Mouse (Mus musculus) kidney, postnatal 0 days (tissue): Measurements from ENCODE around the gene Gch1. TPM values are rescaled to one million over a fixed set of nuclear protein-coding genes. Genes with fewer than 3 reads are reported as not detected.

Experiments
- ATAC-seq: fragments of 200-750 bp; cut with Nextera tagmentation; replicated peaks from 2 replicates; pipeline ENCODE4 v1.8.0; 2017; ENCODE audit warnings: low read depth, moderate number of reproducible peaks, moderate TSS enrichment, moderate library complexity; ENCODE audit not compliant: low FRiP score
- DNase-seq: peaks from one replicate; pipeline ENCODE4 v3.0.0-alpha.2; 2016; ENCODE audit warnings: low spot score
- H3K27ac ChIP-seq: fragments of 300-500 bp; sonication (generic); 2 replicates; pipeline ENCODE4 v1.5.1; 2014; ENCODE audit warnings: mild to moderate bottlenecking
- H3K27me3 ChIP-seq: fragments of 300-500 bp; sonication (generic); 2 replicates; pipeline ENCODE4 v1.6.1; 2014; ENCODE audit warnings: low read length, mixed read lengths; ENCODE audit not compliant: insufficient read depth
- H3K36me3 ChIP-seq: fragments of 300-500 bp; sonication (generic); 2 replicates; pipeline ENCODE4 v1.6.1; 2014; ENCODE audit warnings: low read length, mixed read lengths; ENCODE audit not compliant: insufficient read depth
- H3K4me1 ChIP-seq: fragments of 300-500 bp; sonication (generic); replicated peaks from 2 replicates; pipeline ENCODE4 v1.6.1; 2014; ENCODE audit warnings: antibody characterized with exemption, low read length, mixed read lengths; ENCODE audit not compliant: insufficient read depth
- H3K4me2 ChIP-seq: fragments of 300-500 bp; sonication (generic); 2 replicates; pipeline ENCODE4 v1.6.1; 2014; ENCODE audit warnings: mild to moderate bottlenecking, low read length, moderate library complexity, mixed read lengths
- H3K4me3 ChIP-seq: fragments of 300-500 bp; sonication (generic); replicated peaks from 2 replicates; pipeline ENCODE4 v1.5.1; 2014; ENCODE audit warnings: low read depth, low read length
- H3K9ac ChIP-seq: fragments of 300-500 bp; sonication (generic); 2 replicates; pipeline ENCODE4 v1.6.1; 2014; ENCODE audit warnings: low read depth, low read length
- H3K9me3 ChIP-seq: fragments of 300-500 bp; sonication (generic); replicated peaks from 2 replicates; pipeline ENCODE4 v1.6.1; 2016; ENCODE audit warnings: low read length, inconsistent platforms, mixed read lengths
- CTCF ChIP-seq: IDR thresholded peaks from 2 replicates; pipeline ENCODE4 v1.5.1; 2016; ENCODE audit warnings: antibody characterized with exemption, low read depth, mild to moderate bottlenecking, moderate library complexity
- WGBS: fragments of 180-500 bp; shearing (Covaris S2); extraction: QIAGEN DNeasy Blood & Tissue Kit; methylation state at CpG from one replicate; pipeline ENCODE4 v1.1.7; 2014; 5-methylcytosine and 5-hydroxymethylcytosine counted together
- polyA plus RNA-seq: library from polyadenylated mRNA; unstranded; fragments of >200 nt; fragmentation: Nextera tagmentation; extraction: Ambion mirVana; gene quantifications from 2 replicates; pipeline ENCODE4 v1.2.1, GENCODE M21; 2015

The Gch1 gene
- polyA plus RNA-seq, 1 experiment from 2014 or later: 2.2 TPM

DNA sequence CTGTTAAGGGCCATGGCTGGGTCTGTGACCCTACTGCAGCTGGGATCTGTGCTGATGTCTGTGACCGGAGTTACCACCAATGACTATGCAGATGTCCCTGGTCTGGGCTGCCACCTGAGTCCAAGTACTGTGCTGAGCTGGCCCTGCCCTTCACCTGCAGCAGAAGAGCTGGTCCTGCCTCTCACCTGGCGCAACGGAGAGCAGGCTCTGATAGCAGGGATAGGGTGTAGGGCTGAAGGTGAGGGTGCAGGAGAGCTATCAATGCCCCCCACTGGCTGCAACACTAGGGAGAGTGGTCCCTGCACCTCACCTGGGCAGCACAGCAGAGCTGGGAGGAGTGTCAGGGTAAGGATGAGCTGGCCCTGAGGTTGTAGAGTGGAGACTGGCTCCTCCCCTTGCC, 17.4 kb upstream of the Gch1 start:
- Histone ChIP-seq H3K9ac (no peak overlapping the region), H3K4me3 (no peak overlapping the region)

DNA sequence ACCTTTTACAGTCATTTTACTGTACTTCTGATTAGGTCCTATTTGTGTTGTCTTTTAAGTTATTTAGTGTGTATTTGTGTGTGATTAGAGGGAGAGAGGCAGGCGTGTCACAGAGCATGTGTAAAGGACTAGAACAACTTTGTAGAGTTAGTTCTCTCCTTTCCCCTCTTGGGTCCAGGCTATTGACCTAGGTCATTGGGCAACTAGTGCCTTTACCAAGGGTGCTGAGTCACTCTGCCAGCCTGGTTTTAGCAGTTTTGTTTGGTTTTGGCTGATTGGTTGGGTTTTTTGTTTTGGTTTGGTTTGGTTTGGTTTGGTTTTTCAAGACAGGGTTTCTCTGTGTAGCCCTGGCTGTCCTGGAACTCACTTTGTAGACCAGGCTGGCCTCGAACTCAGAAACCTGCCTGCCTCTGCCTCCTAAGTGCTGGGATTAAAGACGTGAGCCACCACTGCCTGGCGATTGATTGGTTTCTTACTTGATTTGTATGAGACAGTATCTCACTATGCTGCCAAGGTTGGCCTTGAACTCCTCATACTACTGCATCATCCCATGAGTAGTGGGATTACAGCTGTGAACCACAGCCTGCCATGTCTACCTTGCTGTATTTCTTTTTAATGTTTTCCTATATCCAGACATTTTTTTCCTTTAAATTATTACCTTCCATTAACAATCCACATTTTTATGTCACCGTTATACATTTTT, 16.2 kb upstream of the Gch1 start:
- DNase-seq: no peak
- no peak for ATAC-seq
- Histone ChIP-seq H3K9ac (no peak overlapping the region), H3K4me3 (no peak overlapping the region), H3K36me3 (no peaks in the 10 kb centered on the region), H3K4me2 (no peak overlapping the region), H3K27ac (no peak overlapping the region), H3K9me3 (no peaks in the 10 kb centered on the region), H3K4me1 (no peaks in the 10 kb centered on the region), H3K27me3 (no peaks in the 10 kb centered on the region)
- no peak for TF ChIP-seq CTCF
- 92% methylated on average over 5 of the region's 5 CpGs for WGBS

More for the DNA sequence above, 17.4 kb upstream of the Gch1 start:
- ATAC-seq: no peak
- WGBS: 67% methylated on average over 3 of the region's 3 CpGs
- Histone ChIP-seq H3K9me3 (no peaks in the 10 kb centered on the region), H3K4me2 (no peak overlapping the region), H3K36me3 (no peaks in the 10 kb centered on the region), H3K27ac (no peak overlapping the region), H3K4me1 (no peaks in the 10 kb centered on the region), H3K27me3 (no peaks in the 10 kb centered on the region)
- DNase-seq: no peak
- no peak for TF ChIP-seq CTCF

DNA sequence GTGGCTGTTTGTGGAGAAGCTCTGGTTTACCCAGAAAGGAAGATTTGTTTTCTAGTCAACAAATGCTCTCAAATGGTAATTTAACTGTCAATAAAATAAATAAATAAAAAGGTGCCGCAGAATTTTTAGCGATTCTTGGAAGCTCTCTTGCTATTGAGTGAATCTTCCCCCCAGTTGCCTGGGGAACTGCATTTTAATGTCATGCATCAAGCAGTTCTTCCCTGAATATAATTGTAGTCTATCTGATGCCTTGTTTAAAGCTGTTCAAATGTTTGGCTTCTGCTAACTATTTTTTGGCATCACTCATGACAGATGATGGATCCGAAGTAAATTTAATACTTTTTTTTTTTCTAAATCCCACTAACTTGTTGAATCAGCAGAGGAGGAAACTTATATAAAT, 8.1 kb upstream of the Gch1 start:
- Histone ChIP-seq H3K9ac (no peak overlapping the region), H3K36me3 (no peaks in the 10 kb centered on the region), H3K4me1 (no peaks in the 10 kb centered on the region), H3K4me3 (no peak overlapping the region), H3K27me3 (no peaks in the 10 kb centered on the region), H3K27ac (no peak overlapping the region), H3K9me3 (no peaks in the 10 kb centered on the region), H3K4me2 (no peak overlapping the region)
- ATAC-seq (no peak), DNase-seq (no peak)
- 94% methylated on average over 3 of the region's 3 CpGs for WGBS
- no peak for TF ChIP-seq CTCF

DNA sequence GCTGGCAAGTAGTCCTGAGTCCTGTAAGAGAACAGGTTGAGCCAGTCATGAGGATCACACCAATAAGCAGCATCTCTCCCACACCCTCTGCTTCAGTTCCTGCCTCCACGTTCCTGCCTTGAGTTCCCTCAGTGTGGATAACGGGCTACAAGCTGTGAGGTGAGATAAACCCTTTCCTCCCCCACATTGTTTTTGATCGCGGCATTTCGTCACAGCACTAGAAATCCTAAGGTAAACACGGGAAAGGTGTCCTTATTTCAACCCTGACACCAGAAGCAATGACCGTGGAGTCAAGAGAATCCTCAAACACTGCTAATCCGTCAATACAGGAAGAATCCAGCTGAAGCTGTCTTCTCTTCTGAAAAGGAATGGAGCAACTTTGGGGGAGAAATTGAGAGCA, 7.5 kb upstream of the Gch1 start:
- 65% methylated on average over 8 of the region's 8 CpGs for WGBS
- Histone ChIP-seq H3K4me3 (no peak overlapping the region), H3K4me2 (no peak overlapping the region), H3K9me3 (no peaks in the 10 kb centered on the region), H3K27ac (no peak overlapping the region), H3K27me3 (no peaks in the 10 kb centered on the region), H3K9ac (no peak overlapping the region), H3K4me1 (no peaks in the 10 kb centered on the region), H3K36me3 (no peaks in the 10 kb centered on the region)
- TF ChIP-seq CTCF: no peak
- DNase-seq (no peak), ATAC-seq (no peak)

DNA sequence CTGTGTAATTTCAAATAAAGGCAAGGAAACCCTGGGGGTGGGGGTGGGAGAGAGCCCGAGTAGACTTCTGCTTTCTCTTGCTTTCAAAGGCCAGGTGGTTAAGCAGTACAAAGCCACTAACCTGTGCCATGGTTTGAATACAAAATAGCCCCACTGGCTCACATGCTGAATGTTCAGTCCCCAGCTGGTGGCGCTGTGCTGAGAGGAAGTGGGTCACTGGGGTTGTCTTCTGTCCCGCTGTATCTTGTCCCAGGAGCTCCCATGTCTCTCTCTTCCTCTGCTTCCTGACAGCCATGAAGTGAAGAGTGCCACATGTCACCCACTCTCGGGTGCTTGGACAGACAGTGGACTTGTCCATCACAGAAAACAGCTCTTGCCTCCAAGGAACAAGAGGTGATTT, 4.9 kb upstream of the Gch1 start:
- 32% methylated on average over 4 of the region's 4 CpGs for WGBS
- Histone ChIP-seq H3K4me1 (no peaks in the 10 kb centered on the region), H3K4me2 (no peak overlapping the region), H3K9ac (no peak overlapping the region), H3K36me3 (no peaks in the 10 kb centered on the region), H3K27me3 (no peaks in the 10 kb centered on the region), H3K27ac (no peak overlapping the region), H3K9me3 (no peaks in the 10 kb centered on the region), H3K4me3 (no peak overlapping the region)
- no peak for DNase-seq
- ATAC-seq: no peak
- peak; percentile 14; the same call in 1 of the 2 replicates for TF ChIP-seq CTCF

DNA sequence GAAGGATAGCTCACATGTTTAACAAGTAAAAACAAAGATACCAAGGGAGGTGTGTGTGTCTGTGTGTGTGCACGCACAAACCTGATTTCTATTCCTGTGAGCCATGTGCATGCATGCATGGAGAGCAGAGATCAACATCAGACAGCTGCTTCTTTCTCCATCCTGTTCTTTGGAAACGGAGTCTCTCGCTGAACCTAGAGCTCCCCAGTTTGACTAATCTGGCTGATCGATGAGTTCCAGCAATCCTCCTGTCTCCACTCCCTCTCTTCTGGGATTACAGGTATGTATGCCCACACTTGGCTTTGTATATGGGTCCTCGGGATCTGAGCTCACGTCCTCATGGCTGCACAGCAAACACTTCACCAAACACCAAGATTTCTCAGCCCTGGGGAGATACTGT, 4.3 kb upstream of the Gch1 start:
- H3K27ac ChIP-seq: no peak overlapping the region
- H3K9ac ChIP-seq: no peak overlapping the region
- H3K4me1 ChIP-seq: no peaks in the 10 kb centered on the region
- no peak for ATAC-seq
- peaks cover 1% of the 10 kb centered on the region; the same call in 1 of the 2 replicates for H3K27me3 ChIP-seq
- DNase-seq: no peak
- no peak overlapping the region for H3K4me3 ChIP-seq
- H3K9me3 ChIP-seq: no peaks in the 10 kb centered on the region
- TF ChIP-seq CTCF: no peak
- no peaks in the 10 kb centered on the region for H3K36me3 ChIP-seq
- H3K4me2 ChIP-seq: no peak overlapping the region
- WGBS: 68% methylated on average over 6 of the region's 6 CpGs

DNA sequence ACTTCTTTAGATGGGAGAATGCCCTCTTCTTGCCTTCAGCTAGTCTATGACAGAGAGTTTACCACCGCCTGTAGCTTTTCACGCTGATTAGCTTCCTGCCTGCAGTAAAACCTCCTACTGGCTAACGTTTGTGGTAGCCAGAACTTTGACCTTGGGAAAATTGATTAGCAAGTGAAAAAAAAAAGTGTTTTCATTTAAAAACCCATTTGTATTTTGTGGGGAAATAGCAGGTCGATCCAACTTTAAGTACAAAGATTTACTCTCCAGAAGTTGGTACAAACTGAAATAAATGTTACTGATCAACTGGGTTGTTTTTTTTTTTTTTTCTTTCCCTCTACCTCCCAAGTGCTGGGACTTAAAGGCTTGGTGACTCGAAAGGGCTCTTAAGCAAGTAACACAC, 2.6 kb upstream of the Gch1 start:
- Histone ChIP-seq H3K4me1 (no peaks in the 10 kb centered on the region), H3K4me3 (no peak overlapping the region), H3K27ac (no peak overlapping the region), H3K9me3 (no peaks in the 10 kb centered on the region), H3K36me3 (no peaks in the 10 kb centered on the region), H3K4me2 (no peak overlapping the region), H3K27me3 (peaks cover 11% of the 10 kb centered on the region), H3K9ac (no peak overlapping the region)
- TF ChIP-seq CTCF: no peak
- ATAC-seq: no peak
- WGBS: 44% methylated on average over 5 of the region's 5 CpGs
- DNase-seq: no peak
